Mouse (Mus musculus): ENCODE data around the gene Spef1.

GRCm38 (mm10) chr2:131134826-131135400 lies 52.2 kb downstream of the Spef1 start:
- no peak for TF ChIP-seq GATA1 (IDR thresholded peaks at IDR 0.05; ENCODE audit: borderline replicate concordance, low read length)
- no peak for TF ChIP-seq FLI1 (IDR thresholded peaks at IDR 0.05; ENCODE audit: low read length)
